Mouse (Mus musculus): ENCODE measurements around the gene Hist1h4b.
"Not testable (repeated sequence)": the region's sequence is repeated elsewhere in the genome, so short reads cannot be mapped to it uniquely, and the experiment has no call there.

The Hist1h4b gene

DNA sequence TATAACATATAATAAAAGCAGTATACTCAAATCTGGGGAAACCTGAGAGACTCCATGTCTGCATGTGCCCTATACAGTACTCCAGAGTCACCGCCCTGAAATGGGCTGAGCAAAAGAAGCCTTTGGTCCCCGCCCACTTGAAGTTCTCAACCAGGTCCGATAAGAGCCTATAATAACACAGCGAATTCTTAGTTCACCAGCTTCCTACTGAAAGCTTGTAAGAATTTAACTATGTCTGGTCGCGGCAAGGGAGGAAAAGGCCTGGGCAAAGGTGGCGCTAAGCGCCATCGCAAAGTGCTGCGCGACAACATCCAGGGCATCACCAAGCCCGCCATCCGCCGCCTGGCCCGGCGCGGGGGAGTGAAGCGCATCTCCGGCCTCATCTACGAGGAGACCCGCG lies at the start of gene Hist1h4b:
Gene Hist1h4b, plus strand, starts transcription at position 224 of the 400 bp plus-strand sequence.
- peak; percentile 88 for DNase-seq (ENCODE audit: low read depth)

DNA sequence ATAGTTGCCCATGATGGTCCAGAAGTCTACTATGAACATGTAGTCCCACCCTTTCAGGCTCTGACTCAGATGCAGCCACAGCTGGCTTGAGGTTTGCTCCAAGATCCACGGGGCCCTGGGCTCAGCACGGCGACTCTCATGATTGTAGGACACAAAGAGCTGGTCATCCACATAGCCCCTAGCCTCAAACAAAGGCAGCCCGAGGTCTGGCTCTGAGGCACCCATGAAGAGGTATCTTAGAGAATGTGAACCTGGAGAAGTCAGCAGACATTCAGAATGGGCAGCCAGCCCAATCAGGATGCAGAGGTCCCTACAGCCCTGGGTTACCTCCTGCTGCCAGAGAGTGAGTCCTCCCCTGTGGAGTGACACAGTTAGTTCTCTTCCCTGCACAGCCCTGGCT lies 48.8 kb upstream of the Hist1h4b start:
- no peak for DNase-seq (ENCODE audit: low read depth)

DNA sequence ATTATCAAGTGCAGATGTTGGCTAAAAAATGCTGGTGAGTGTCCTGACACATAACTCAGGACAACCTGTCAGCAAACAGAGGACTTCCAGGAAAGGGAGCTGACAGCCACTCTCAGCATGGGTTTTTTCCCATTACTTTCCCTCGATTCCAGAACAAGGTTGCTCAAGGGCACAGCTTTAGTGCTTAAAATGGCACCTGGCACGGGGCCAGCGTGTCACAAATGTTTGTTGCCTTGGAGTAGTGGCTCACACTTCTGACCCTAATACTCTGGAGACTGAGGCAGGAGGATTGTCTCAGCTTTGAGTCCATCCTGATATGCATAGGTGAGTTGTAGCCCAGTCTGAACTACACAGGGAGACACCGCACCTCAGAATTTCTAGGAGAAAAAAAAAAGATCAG lies 48.2 kb upstream of the Hist1h4b start:
- no peak for DNase-seq (ENCODE audit: low read depth)

DNA sequence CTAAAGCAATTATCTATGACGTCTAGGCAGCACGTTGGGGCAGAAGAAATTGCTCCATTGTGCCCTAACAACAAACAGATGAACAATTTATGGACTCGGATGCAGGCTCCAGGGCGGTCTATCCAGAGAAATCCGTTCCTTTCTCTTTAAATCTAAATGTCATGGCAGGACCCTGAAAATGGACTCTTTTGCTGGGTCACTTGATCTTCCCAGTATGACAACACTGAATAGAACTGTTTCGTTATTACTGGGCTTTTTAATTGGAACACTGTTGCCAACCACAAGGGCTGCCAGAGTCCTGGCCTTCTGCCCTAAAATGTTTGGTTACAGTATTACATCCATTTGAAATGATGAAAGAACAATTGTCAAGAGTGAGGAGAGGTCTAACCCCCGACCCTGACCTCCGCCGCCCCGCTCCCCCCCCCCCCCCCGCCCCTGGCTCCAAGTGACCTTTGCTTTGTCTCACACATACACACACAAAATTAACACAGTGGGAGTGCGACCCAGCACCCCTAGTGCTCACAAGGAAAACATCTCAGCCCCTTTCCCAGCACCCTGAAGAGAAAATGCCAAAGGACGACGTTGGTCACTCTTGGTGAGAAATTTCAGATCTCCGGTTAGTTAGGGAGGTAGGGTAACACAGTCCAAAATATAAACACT lies 47.0 kb upstream of the Hist1h4b start:
- no peak for DNase-seq (ENCODE audit: low read depth)

DNA sequence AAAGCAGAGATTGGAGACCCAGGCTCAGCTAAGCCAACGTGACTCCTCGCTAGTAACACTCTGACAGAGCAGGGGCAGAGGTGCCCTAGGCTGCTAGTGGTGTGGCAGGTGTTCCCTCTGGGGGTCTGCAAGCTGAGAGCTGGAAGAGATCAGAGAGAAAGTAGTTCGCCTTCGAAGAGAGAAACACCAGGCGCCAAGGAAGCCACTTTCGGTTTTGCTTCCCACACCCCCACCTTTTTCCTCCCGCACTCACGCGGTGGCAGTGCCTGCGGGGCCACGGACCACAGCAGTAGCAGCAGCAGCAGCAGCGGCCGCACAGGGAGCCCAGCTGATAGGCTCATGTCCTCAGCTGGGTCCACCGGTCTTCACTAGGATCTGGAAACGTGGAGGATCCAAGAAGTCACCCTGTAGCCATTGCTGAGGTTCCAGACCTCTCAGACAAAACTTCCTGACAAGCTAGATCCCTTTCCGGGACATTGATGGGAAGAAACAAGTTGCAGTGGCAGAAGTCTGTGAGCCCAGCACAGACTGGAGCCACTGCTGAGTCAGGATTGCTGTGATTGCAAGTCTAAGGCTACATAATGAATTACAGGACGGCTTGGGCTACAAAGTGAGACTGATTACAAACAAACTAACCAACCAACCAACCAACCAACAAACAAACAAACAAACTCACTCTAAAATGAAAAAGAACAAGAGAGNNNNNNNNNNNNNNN lies 46.3 kb upstream of the Hist1h4b start, which contains the start of gene Hfe:
Gene Hfe, minus strand, starts transcription at position 481 of the 716 bp plus-strand sequence.
- DNase-seq (ENCODE audit: low read depth) = no peak

DNA sequence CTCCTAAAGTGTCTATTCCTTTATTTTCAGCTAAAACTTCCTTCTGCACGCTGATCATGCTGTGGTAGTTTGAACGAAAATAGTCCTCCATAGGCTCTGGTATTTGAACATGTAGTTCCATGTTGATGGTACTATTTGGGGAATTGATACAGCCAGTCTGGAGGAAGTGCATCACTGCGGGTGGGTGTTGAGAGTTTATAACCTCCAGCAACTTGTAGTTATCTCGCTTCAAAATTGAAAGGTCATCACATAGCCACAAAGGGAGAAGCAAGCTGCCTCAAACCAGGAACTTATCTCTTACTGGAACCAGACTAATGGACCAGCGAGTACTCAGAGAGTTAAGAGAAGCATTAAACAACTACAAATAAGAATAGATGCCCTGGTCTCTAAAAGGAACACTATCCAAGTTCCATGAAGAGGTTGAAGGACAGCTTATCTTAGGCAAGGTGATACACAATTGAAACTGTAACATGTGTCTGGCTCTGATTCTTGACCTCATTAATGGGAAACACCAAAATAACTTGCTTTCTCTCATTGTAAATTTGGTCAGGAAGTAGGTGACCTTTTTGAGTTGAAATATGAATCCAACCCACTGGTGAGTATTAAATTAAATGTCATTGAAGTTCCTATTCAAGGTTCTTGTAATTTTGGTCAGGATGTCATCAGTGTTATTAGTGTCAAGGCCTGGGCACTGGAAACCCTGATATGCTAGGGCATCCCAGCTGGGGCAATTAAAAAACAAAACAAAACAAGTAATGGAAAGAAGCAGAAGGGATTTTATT lies 40.4 kb upstream of the Hist1h4b start:
- no peak for DNase-seq (ENCODE audit: low read depth)

DNA sequence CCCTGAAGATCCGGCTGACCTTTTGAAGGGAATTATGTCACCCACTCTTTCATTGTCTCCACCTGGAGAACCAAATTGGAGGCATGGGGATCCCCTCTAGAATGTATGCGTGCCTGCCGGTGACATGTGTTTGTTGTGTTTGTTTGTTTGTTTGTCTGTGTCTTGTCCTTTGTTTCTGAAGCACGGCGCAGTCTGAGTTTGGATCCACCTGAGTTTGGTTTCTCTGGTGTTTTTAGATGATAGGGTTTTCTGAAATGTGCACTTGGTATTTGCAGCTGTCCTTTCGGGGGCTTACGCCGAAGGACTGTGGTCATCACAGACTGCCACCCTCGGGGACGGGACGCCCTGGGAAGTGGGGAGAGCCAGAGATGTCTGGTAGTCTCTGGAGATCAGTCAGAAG lies 39.6 kb upstream of the Hist1h4b start:
- DNase-seq (ENCODE audit: low read depth) = no peak

DNA sequence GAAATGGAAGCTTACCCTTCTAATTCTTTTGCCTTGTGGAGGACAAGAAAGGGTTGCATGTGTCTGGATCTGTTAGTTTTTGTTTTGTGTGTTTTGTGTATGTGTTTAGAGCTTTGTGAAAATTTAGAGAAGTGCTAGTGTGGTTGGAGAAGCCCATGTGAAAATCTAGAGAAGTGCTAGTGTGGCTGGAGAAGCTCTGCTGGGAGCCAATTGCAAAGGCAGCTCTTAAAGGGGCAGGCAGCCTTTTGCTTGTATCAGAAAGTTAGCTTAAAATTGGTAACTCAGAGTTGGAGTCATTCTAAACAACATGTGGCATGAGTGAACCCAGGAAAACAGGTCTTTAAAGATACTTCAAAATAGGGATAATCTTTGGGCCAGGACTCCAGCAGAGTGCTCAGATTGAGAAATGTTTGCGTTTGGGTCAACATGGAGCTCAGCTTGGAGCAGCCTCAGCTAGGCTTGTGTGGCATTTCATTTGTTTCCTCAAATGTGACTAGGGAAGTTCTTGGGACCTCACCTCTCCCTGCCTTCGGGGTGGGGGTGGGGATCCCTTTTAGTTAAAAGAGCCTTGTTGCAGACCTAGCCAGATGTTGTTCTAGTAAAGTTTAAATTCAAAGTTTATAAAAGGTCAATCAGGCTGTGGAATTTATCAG lies 39.1 kb upstream of the Hist1h4b start:
- DNase-seq (ENCODE audit: low read depth) = not testable (repeated sequence)

DNA sequence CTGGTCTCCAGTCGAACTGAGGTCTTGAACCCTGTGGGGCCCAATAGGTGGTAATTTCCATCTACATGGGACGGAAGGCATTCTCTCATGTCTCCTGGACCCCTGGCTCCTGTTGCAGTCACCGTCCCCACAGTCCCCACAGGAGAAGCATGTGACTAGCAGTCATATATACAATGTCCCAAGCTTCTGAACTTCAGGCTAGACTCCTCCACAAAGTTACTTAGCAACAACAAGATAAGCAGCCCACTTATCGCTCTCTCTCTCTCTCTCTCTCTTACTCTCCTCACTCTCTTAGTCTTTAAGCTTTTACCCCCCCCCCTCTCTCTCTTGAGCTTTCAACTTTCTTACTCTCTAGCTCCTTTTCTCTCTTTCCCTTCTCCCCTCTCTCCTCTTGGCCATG lies 32.6 kb upstream of the Hist1h4b start:
- DNase-seq (ENCODE audit: low read depth) = no peak

DNA sequence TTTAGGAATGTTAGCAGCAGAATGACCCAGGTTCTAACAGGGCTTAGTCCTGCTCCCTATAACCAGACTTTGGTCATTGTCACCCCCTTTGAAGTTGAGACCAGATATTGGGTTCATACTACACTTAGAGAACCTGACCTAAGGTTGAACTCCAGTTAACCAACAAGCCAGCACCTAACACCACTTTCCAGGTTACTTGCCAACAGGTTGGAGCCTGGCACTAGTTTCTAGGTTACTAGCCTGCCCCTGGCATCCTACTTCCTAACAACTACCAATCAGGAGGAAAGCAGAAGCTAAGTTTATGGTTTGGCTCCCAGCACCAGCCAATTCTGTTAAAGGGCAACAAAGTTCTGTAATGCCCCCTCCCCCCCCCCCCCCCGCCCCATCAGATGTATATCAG lies 31.6 kb upstream of the Hist1h4b start:
- DNase-seq (ENCODE audit: low read depth) = no peak

DNA sequence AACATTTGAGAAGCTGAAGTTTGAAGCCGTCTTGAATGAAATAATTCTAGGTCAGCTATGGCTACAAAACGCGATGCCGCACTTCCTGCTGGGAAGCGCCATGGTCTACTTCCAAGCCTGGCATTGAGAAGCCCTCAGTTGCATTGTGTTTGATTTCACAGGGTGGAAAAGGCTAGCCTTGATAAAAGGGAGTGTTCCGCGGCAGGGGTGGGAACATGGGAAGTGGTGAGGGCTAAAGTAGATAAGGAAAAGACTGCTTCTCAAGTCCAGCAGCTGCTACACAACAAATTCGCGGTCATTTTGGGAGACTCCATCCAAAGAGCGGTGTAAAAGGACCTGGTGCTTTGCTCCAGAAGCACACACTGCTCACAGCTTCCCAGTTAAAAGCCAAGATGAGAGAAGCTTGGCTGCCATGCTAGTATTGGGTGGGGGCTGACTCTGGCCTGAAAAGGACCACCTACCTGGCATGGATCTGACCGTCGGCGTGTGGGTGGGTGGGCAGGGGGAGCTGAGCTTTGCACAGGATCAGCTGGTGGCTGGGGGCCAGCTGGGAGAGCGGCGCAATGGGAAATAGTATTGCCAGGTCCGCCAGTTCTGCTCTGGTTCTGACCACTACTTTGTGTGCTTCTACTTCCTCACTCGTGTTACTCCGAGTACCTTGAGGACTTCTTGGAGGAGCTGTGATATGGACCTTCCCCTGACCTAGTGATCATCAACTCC lies 28.2 kb upstream of the Hist1h4b start:
- no peak for DNase-seq (ENCODE audit: low read depth)

DNA sequence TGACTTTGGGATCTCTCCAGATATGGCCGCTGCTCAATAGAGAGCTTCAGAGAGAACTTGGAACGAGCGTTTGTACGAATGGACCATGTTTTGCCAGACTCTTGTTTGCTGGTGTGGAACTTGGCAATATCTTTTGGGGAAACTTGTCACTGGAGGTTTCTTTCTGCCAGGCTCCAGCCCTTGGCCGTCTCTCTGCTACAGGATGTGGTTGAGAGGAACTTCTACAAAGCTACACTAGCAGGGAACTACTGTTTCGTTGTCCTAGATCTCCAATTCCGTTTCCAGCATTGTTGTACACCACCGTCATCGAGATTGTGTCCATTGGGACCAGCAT lies 27.7 kb upstream of the Hist1h4b start:
- no peak for DNase-seq (ENCODE audit: low read depth)

DNA sequence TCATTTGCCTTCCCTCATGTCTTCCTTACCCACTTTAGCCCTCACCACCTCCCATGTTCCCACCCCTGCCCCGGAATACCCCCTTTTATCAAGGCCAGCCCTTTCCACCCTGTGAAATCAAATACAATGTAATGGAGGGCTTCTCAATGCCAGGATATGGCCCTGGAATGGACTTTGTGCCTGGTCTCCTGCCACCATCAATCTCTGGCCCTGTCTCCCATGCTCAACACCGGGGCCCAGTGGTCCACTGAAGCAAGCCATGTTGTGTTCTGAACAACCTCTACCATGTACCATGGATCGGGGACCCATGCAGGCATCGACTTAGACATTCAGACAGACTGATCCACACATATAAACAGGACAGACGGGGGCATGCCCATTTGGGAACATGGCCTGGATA lies 27.1 kb upstream of the Hist1h4b start:
- no peak for DNase-seq (ENCODE audit: low read depth)

DNA sequence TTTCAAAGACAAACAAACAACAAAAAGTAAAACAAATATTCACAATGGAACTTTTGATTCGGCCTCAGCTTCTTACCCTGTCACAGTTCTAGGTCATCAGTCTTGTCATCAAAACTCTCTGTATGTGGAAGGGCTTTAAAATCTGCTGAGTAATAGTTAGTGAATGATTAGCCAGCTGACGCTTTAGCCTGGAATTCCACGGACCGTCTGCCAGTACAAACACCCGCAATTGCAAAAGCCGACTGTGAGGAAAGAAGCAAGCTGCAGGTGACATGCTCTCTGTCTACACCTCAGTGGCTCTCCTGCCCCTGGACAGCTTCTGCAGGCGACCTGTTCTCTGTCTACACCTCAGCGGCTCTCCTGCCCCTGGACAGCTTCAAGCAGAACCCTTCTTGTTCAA lies 26.3 kb upstream of the Hist1h4b start:
- DNase-seq (ENCODE audit: low read depth) = no peak

DNA sequence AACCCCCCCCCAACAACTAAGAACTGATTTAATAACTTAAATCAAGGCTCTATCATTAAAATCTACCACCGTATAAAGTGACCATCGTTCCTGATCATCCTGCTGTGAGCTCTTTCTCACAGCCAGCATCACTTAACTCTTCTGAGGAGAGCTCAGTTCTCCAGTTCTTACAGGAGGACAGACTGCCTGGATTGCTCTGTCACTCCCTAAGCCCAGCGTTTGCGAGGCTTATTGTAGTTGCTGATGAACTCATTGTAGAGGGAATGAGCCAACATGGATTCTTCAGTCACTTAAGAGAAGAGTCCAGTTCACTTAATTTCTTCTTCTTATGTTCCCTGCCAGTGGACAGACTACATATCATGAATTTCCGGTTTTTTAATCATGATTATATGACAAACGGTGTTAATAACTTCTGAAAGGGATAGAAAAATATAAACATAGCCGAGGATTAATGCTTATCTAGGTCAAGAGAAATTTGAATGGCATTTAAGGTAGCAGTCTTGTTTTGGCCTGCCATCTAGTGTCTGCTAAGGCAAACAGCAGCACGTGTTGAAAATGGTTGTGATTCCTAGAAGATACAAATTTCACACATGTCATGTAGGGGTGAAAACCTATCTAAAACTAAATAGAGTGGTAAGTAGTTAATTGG lies 24.5 kb upstream of the Hist1h4b start:
- DNase-seq (ENCODE audit: low read depth) = no peak

DNA sequence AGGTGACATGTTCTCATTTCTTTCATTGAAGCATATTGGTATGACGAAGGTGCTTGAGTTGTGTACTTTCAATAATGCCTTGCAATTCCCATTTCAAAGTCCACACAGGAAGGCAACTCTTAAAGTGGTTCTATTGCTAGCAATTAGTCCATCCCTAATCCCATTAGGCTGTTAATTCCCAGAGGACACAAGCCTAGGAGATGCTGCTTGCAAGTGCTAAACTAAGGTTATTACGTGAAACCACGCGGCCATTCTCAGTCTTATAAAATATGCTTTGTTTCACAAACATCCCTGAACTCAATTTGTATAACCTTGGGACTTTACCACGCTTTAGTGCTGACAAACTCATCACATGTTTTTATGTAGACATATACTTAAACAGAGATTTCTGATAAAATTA lies 19.7 kb upstream of the Hist1h4b start:
- no peak for DNase-seq (ENCODE audit: low read depth)

DNA sequence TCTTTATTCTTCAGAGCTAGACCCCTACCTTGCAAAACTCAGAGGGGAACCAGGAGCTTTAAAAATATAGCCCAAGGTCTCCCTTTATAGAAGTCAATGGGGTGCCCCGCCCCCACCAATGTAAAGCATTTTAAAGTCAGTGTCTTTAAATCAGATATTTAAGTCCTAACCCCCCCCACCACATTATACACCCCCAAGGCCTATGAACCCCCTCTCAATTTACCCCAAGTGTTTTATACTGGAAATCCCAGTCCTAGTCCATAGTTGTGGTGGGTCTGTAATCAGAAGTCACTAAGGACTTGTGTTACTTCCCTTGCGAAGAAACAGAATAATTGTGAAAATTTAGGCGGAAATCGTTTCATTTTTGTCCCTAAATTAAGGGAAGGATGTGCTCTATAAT lies 18.8 kb upstream of the Hist1h4b start:
- no peak for DNase-seq (ENCODE audit: low read depth)

DNA sequence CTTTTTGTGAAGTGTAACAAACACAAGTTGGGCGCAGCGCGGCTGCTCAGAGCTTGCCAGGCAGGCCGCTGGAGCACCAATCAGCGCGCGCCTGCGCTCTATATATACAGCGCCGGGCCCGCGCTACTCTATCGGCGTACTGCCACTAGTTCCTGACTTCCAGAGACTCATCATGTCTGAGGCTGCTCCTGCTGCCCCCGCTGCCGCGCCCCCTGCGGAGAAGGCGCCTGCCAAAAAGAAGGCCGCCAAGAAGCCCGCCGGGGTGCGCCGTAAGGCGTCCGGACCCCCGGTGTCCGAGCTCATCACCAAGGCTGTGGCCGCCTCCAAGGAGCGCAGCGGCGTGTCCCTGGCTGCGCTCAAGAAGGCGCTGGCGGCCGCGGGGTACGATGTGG lies 18.1 kb upstream of the Hist1h4b start, which contains the start of gene Hist1h1c:
Gene Hist1h1c, plus strand, starts transcription at position 132 of the 392 bp plus-strand sequence.
- peak; percentile 76 for DNase-seq (ENCODE audit: low read depth)

DNA sequence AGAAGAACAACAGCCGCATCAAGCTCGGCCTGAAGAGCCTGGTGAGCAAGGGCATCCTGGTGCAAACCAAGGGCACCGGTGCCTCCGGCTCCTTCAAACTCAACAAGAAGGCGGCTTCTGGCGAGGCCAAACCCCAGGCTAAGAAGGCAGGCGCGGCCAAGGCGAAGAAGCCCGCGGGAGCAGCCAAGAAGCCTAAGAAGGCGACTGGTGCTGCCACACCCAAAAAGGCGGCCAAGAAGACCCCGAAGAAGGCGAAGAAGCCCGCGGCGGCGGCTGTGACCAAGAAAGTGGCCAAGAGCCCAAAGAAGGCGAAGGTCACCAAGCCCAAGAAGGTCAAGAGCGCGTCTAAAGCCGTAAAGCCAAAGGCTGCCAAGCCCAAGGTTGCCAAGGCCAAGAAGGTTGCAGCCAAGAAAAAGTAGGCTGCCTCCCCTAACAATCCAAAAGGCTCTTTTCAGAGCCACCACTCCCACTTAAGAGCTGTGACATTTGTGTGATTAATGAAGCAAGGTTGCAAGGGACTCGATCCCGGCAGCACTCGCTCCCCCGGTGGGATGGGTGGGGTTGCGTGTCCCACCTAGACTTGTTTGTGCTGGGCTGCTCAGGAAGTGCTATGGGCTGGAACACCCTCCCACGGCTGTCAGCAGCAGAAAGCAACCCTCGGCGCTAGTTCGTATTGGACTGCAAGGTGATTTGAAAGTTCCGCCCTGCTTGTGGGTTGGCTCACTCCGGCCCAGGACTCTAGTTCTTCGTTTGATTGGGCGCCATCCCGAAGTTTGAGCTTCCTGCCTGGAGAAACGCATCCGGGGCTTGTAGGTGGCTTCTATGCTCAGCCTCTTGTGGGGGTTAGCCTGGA lies 17.5 kb upstream of the Hist1h4b start:
- peak; percentile 87 for DNase-seq (ENCODE audit: low read depth)

DNA sequence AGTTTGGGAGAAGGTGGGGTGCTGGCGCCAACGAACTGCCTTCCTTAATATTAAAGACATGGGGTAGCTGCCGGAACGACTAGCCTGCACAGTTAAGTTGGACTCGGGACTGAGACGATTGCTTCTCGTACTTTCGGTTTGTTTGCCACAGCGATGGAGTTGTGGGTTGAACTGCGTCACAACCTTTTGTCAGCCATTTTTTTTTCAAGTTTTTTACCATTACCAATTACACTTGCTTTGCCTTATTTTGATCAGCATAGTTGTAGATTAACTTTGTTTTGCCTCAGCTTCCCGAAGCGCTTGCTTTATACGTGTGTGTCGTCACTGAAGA lies 16.9 kb upstream of the Hist1h4b start:
- no peak for DNase-seq (ENCODE audit: low read depth)
